Mouse (Mus musculus): ENCODE results near the gene Wnt7a.

GRCm38 (mm10) chr6:91346071-91346905 lies 64.9 kb downstream of the Wnt7a start:
- no peak for TF ChIP-seq CTCF (conservative IDR thresholded peaks at IDR 0.05; ENCODE audit: low read length)
- TF ChIP-seq POU5F1 (IDR thresholded peaks at IDR 0.05; ENCODE audit: borderline replicate concordance, low read length): no peak
- no peak for TF ChIP-seq NANOG (IDR thresholded peaks at IDR 0.05; ENCODE audit: borderline replicate concordance, low read length)
